Mouse (Mus musculus) kidney, embryonic 14.5 days (tissue): Measurements from ENCODE around the gene Letm1. TPM values are rescaled to one million over a fixed set of nuclear protein-coding genes. Genes with fewer than 3 reads are reported as not detected.

ENCODE experiments used
- ATAC-seq: fragments of 200-750 bp; cut with Nextera tagmentation; 2 replicates; pipeline ENCODE4 v1.8.0; 2017; ENCODE audit warnings: moderate number of reproducible peaks, mild to moderate bottlenecking, moderate TSS enrichment, moderate library complexity; ENCODE audit not compliant: low FRiP score, low TSS enrichment
- H3K27ac ChIP-seq: fragments of 300-500 bp; sonication (generic); 2 replicates; pipeline ENCODE4 v1.5.1; 2014; ENCODE audit warnings: low read depth, mild to moderate bottlenecking, low read length, moderate library complexity, mixed read lengths
- H3K27me3 ChIP-seq: fragments of 300-500 bp; sonication (generic); 2 replicates; pipeline ENCODE4 v1.6.1; 2014; ENCODE audit warnings: mild to moderate bottlenecking, low read length; ENCODE audit not compliant: control insufficient read depth, insufficient read depth
- H3K36me3 ChIP-seq: fragments of 300-500 bp; sonication (generic); 2 replicates; pipeline ENCODE4 v1.6.1; 2014; ENCODE audit warnings: low read length, mixed read lengths; ENCODE audit not compliant: control insufficient read depth, insufficient read depth
- H3K4me1 ChIP-seq: fragments of 300-500 bp; sonication (generic); 2 replicates; pipeline ENCODE4 v1.6.1; 2014; ENCODE audit warnings: low read length, mixed read lengths; ENCODE audit not compliant: control insufficient read depth, insufficient read depth
- H3K4me2 ChIP-seq: fragments of 300-500 bp; sonication (generic); replicated peaks from 2 replicates; pipeline ENCODE4 v1.6.1; 2014; ENCODE audit warnings: low read depth, mild to moderate bottlenecking, low read length
- H3K4me3 ChIP-seq: fragments of 300-500 bp; sonication (generic); 2 replicates; pipeline ENCODE4 v1.5.1; 2014; ENCODE audit warnings: mild to moderate bottlenecking, low read length
- H3K9ac ChIP-seq: fragments of 300-500 bp; sonication (generic); 2 replicates; pipeline ENCODE4 v1.6.1; 2014; ENCODE audit warnings: low read depth, mild to moderate bottlenecking, low read length, moderate library complexity
- H3K9me3 ChIP-seq: fragments of 300-500 bp; sonication (generic); 2 replicates; pipeline ENCODE4 v1.6.1; 2016; ENCODE audit warnings: low read length; ENCODE audit not compliant: control insufficient read depth
- WGBS: fragments of 180-500 bp; shearing (Covaris S2); extraction: QIAGEN DNeasy Blood & Tissue Kit; methylation state at CpG from one replicate; pipeline ENCODE4 v1.1.7; 2014; 5-methylcytosine and 5-hydroxymethylcytosine counted together
- polyA plus RNA-seq: library from polyadenylated mRNA; unstranded; fragments of >200 nt; fragmentation: Nextera tagmentation; extraction: Ambion mirVana; gene quantifications from 2 replicates; pipeline ENCODE4 v1.2.1, GENCODE M21; 2014

The Letm1 gene
- polyA plus RNA-seq, 1 experiment from 2014 or later = 51.1 TPM

DNA sequence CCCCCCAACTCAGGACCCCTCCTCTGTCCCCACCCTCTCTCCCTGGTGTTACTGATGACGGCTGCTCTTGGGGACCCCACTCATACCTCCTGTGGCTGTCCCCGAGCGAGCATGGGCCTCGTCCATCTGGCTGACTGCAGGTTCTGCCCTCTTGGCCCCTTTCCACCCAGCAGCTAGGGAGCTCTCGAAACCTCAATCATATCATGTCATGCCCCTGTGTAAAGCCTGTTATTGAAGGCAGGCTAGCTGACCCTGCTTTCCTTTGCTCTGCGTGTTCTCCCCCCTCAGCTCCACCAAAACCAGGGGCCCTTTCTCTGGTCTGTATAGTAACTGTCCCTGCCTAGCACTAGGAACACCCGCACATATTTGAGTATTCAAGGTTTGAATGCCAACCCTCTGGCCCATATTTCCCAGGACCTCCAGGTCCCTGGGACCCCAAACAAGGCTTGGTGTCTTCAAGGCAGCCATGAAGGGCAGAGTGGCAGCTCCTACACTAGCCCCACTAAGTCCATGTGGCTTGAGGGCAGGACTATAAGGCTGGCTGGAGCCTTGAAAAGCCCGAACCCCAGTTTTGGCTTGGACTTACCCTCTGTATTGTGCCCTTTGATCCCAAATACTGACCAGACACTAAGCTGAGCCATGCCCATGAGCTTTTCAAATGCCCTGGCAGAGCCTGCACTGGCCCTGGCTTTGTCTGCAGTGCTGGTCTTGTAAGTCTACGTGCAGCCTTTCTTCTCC lies 76.8 kb downstream of the Letm1 start:
- H3K27ac ChIP-seq = no peak overlapping the region
- no peak overlapping the region for H3K4me3 ChIP-seq
- no peak overlapping the region; the same call in 1 of the 2 replicates for H3K4me2 ChIP-seq
- peak; percentile 13; the same call in 1 of the 2 replicates for ATAC-seq
- 38% methylated on average over 9 of the region's 9 CpGs for WGBS
- peaks cover 24% of the 10 kb centered on the region for H3K4me1 ChIP-seq
- no peaks in the 10 kb centered on the region for H3K9me3 ChIP-seq
- no peak overlapping the region for H3K9ac ChIP-seq
- no peaks in the 10 kb centered on the region for H3K36me3 ChIP-seq
- no peaks in the 10 kb centered on the region for H3K27me3 ChIP-seq

DNA sequence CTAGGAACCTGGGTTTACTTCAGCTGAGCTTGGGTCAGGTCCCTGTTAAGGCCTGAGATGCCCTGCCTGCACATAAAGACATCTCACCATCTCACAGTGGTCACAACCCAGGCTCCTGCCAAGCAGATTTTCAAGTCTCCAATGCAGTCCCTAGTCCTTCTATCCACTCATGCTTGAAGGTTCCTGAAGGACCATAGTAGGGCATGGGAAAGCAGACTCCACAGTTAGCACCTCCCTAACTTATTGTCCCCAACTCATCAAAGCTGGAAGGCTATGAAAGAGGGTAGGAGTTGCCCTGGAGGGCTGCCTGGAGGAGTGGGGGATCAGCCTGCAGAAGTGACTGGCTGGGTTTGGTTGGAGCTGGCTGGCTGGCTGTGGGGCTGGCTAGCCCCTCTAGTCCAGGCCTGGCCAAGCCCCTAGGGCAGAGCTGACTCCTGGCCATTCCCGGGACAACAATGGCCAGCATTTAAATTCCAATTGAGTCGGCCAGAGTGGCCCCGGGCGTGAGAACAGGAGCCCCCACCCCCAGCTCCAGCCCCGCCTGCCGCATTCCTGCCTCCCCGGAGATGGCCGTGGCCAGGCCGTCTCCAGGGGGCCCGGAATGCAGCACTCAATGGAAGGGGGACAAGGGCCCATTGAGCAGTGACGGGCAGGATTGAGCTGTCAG lies 77.5 kb downstream of the Letm1 start:
- Histone ChIP-seq H3K4me3 (no peak overlapping the region), H3K27me3 (no peaks in the 10 kb centered on the region), H3K4me2 (no peak overlapping the region; the same call in 1 of the 2 replicates), H3K36me3 (no peaks in the 10 kb centered on the region), H3K9me3 (no peaks in the 10 kb centered on the region), H3K4me1 (peaks cover 30% of the 10 kb centered on the region), H3K27ac (no peak overlapping the region), H3K9ac (no peak overlapping the region; the same call in 1 of the 2 replicates)
- ATAC-seq = peak; percentile 50; the same call in 1 of the 2 replicates
- WGBS = 15% methylated on average over 11 of the region's 11 CpGs

DNA sequence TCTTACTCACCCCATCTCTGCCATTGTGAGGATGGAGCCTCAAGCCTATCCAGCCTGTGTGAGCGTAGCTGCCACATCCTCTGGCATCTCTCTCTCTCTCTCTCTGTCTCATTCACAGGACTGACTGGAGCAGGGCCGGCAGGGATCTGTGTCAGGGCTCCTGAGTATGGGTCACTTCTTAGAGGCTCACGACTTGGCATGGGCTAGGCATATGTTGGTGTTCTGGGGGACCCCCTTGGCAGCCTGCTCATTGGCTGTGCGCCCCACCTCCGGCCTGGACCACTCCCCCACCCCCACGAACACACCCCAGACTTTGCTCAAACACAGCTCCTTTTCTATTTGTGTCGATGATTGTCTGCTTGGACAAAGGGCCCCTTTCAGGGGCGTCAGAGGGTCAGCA lies 78.6 kb downstream of the Letm1 start:
- WGBS = 68% methylated on average over 8 of the region's 8 CpGs
- peaks cover 32% of the 10 kb centered on the region for H3K4me1 ChIP-seq

GRCm38 (mm10) chr5:33701832-33702231 lies 80.8 kb downstream of the Letm1 start:
- ATAC-seq = no peak
- Histone ChIP-seq H3K9ac (no peak overlapping the region), H3K27ac (no peak overlapping the region), H3K4me3 (no peak overlapping the region), H3K9me3 (no peaks in the 10 kb centered on the region), H3K27me3 (peaks cover 3% of the 10 kb centered on the region), H3K36me3 (no peaks in the 10 kb centered on the region), H3K4me1 (peaks cover 34% of the 10 kb centered on the region), H3K4me2 (no peak overlapping the region)
- WGBS = 84% methylated on average over 11 of the region's 11 CpGs

More for the DNA sequence above, 78.6 kb downstream of the Letm1 start:
- ATAC-seq = no peak
- no peak overlapping the region for H3K4me3 ChIP-seq
- H3K4me2 ChIP-seq = no peak overlapping the region
- H3K36me3 ChIP-seq = no peaks in the 10 kb centered on the region
- H3K9me3 ChIP-seq = no peaks in the 10 kb centered on the region
- no peak overlapping the region for H3K9ac ChIP-seq
- no peak overlapping the region for H3K27ac ChIP-seq
- H3K27me3 ChIP-seq = no peaks in the 10 kb centered on the region

DNA sequence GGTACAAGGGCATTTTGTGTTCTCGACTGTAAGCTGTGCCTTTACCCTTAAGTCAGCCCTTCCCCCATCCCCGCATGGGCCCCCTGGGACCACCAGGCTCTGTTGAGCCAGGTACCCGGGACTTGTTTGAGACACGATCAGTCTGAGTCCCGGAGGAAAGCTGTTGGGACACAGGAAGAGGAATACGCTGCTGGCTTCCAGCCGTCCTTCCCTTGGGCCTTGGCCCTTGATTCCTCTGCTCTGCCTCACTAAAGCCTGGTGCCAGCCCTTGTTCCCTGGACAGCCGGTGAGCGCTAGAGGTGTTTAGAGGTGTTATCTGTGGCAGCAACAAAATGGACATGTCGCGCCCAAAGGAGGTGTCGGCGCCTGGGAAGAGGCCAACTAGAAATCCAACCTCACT lies 82.6 kb downstream of the Letm1 start:
- Histone ChIP-seq H3K27me3 (peaks cover 18% of the 10 kb centered on the region), H3K4me3 (no peak overlapping the region), H3K27ac (no peak overlapping the region), H3K9me3 (no peaks in the 10 kb centered on the region), H3K36me3 (no peaks in the 10 kb centered on the region), H3K9ac (no peak overlapping the region), H3K4me1 (peaks cover 31% of the 10 kb centered on the region), H3K4me2 (no peak overlapping the region)
- ATAC-seq = no peak
- WGBS = 33% methylated on average over 13 of the region's 13 CpGs

GRCm38 (mm10) chr5:33698669-33699068 lies 83.9 kb downstream of the Letm1 start:
- Histone ChIP-seq H3K9me3 (no peaks in the 10 kb centered on the region), H3K4me3 (no peak overlapping the region), H3K4me2 (no peak overlapping the region), H3K9ac (no peak overlapping the region), H3K27ac (no peak overlapping the region), H3K36me3 (no peaks in the 10 kb centered on the region), H3K4me1 (peaks cover 38% of the 10 kb centered on the region), H3K27me3 (peaks cover 18% of the 10 kb centered on the region)
- no peak for ATAC-seq
- 94% methylated on average over 5 of the region's 5 CpGs for WGBS

DNA sequence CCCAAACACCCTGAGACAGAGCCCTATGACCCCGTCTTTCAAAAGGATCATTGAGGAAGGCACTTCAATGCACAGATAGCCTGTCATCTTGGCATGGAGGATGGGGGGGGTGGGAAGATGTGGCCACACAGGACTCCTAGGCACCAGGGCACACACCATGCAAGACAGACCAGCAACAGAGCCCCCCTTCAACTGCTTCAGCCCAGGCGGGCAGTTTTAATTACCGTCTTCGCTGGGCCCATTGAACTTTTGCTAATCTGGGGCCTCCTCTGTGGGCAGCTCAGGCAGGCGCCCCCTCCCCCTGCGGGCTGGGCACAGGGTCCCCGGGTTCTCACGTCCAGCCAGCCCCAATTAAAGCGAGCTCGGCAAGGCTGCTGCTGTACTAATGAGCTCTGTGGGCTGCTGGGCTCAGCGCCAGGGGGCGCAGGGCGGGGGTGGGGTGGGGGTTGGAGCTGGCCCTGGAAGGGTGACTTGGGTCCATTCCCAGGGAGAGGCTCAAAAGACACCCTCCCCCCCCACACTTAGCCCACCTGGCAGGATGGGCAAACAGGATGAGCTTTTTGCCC lies 84.6 kb downstream of the Letm1 start:
- Histone ChIP-seq H3K27ac (no peak overlapping the region), H3K9me3 (no peaks in the 10 kb centered on the region), H3K4me1 (peaks cover 40% of the 10 kb centered on the region), H3K27me3 (peaks cover 18% of the 10 kb centered on the region), H3K4me2 (no peak overlapping the region), H3K4me3 (no peak overlapping the region), H3K9ac (0 out of 2 replicates have a peak overlapping the region, but pooled peaks have one; percentile 7), H3K36me3 (no peaks in the 10 kb centered on the region)
- WGBS = 21% methylated on average over 13 of the region's 13 CpGs
- ATAC-seq = no peak

- H3K4me2 ChIP-seq = no peak overlapping the region
- no peaks in the 10 kb centered on the region for H3K36me3 ChIP-seq
- no peak overlapping the region for H3K27ac ChIP-seq
- WGBS = 69% methylated on average over 1 of the region's 1 CpGs
- H3K9me3 ChIP-seq = no peaks in the 10 kb centered on the region
- no peak overlapping the region for H3K9ac ChIP-seq
- no peak for ATAC-seq
- peaks cover 18% of the 10 kb centered on the region for H3K27me3 ChIP-seq
- no peak overlapping the region for H3K4me3 ChIP-seq
- H3K4me1 ChIP-seq = peaks cover 45% of the 10 kb centered on the region
Observed at GRCm38 (mm10) chr5:33697534-33697933, 85.1 kb downstream of the Letm1 start.

DNA sequence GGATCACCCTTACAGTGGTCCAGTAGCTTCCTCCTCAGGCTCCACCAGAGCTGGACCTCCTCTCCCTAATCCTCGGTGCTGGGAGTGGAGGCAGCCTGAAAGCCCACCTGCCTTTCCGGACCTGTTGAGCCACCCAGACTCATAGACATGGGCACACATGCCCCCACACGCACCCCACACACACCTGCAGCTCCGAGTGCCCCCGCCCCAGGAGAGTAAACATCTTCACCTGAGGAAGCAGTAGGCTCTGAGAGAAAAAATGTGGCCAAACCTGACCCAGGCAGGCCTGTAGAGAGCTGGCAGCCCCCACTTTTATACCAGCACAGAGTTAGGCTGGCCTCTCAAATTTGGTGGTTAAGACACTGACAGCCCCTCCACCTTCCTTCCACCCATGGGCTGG lies 86.2 kb downstream of the Letm1 start:
- no peak for ATAC-seq
- Histone ChIP-seq H3K4me3 (no peak overlapping the region), H3K36me3 (no peaks in the 10 kb centered on the region), H3K9me3 (no peaks in the 10 kb centered on the region), H3K27me3 (peaks cover 18% of the 10 kb centered on the region), H3K4me1 (peaks cover 53% of the 10 kb centered on the region), H3K4me2 (no peak overlapping the region), H3K9ac (no peak overlapping the region), H3K27ac (no peak overlapping the region)
- 64% methylated on average over 5 of the region's 5 CpGs for WGBS
